Mouse (Mus musculus) brain, embryonic 14.5 days (tissue): ENCODE data around the gene Lmod2. TPM values are rescaled to one million over a fixed set of nuclear protein-coding genes. Genes with fewer than 3 reads are reported as not detected.

Source experiments
- DNase-seq: peaks from one replicate; pipeline ENCODE4 v3.0.0-alpha.2; 2011; ENCODE audit warnings: low read depth
- CTCF ChIP-seq: fragments of 200-500 bp; IDR thresholded peaks from 2 replicates; pipeline ENCODE4 v1.5.1; 2012; ENCODE audit warnings: inconsistent platforms, mild to moderate bottlenecking, moderate library complexity, borderline replicate concordance; ENCODE audit not compliant: insufficient read depth, insufficient read length; ENCODE audit errors: extremely low read depth
- POLR2A ChIP-seq: fragments of 200-500 bp; IDR thresholded peaks from 2 replicates; pipeline ENCODE4 v1.6.1; 2012; ENCODE audit warnings: mild to moderate bottlenecking, inconsistent platforms, borderline replicate concordance; ENCODE audit not compliant: poor library complexity, insufficient read depth, insufficient read length, severe bottlenecking; ENCODE audit errors: extremely low read depth
- polyA plus RNA-seq: library from polyadenylated mRNA; depleted of rRNA; stranded (reverse); fragments of >200 nt; gene quantifications from 2 replicates; pipeline ENCODE4 v1.2.3, GENCODE M21; 2012

Gene Lmod2
- polyA plus RNA-seq, 1 experiment, result not detected

DNA sequence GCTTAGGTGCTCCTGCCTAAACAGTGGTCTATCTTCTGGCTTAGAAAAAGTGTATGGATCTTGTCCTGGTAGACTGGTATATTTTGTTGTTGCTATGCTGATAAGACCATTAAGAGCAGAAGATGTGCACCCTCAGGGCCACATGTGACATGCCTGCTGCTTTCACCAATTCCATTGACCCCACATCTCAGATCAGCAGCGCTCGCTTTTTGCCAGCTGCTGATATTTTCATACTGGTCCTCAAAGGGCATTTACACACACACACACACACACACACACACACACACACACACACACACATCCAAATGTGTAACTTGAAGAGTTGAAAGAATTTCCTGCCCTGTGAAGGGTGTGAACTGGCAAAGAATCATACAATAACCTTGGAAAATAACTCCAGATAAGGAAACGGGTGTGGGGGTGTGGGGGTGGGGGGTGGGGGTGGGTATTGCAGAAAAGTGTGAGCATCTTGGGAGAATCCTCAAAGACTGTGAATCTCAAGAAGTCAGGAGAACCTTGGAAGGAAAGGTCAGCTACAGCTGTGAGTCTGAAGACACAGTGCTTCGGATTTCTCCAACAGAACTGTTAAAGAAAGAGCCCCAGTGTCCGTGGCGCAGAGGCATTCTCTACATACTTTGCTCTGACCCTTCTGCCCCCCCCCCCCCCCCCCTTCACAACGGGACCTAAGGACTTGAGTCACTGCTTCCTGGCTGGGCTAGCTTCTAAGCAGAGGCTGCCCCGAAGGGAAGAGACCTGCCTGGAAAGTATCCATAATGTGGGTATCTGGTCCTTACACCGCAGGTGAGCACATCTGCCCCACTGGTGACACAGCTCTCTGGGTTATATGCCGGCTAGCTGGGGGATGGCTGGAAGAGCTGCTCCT lies 11.9 kb upstream of the Lmod2 start:
- TF ChIP-seq POLR2A, result no peak
- no peak for TF ChIP-seq CTCF
- DNase-seq, result no peak

DNA sequence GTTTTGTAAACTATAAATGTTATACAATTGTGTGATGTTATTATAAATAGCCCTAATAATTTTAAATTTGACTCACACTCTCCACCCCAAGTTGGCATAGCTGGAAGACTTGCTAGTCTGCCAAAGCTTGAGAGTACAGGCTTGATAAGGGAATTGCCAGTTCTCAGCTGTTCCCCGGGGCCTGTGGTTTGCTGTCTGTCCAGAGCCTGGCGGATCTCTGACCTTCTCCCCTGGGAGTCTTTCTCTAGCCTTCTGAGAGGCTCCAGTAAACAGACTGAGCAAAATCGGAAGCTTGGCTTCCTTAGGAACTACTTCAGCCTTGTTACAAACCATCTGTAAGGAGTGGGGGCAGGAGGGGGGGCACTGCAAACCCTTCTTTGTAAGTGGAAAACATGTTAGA lies 10.7 kb upstream of the Lmod2 start:
- TF ChIP-seq POLR2A (no peak), CTCF (no peak)
- DNase-seq, result peak; percentile 22

GRCm38 (mm10) chr6:24590282-24590681 lies 7.3 kb upstream of the Lmod2 start:
- no peak for TF ChIP-seq CTCF
- no peak for TF ChIP-seq POLR2A
- no peak for DNase-seq

- TF ChIP-seq POLR2A (no peak), CTCF (no peak)
- DNase-seq, result no peak
Measured at GRCm38 (mm10) chr6:24591525-24592218, 5.9 kb upstream of the Lmod2 start.

- no peak for TF ChIP-seq CTCF
- TF ChIP-seq POLR2A, result no peak
- no peak for DNase-seq
Measured at GRCm38 (mm10) chr6:24599179-24599578, 1.6 kb downstream of the Lmod2 start.

DNA sequence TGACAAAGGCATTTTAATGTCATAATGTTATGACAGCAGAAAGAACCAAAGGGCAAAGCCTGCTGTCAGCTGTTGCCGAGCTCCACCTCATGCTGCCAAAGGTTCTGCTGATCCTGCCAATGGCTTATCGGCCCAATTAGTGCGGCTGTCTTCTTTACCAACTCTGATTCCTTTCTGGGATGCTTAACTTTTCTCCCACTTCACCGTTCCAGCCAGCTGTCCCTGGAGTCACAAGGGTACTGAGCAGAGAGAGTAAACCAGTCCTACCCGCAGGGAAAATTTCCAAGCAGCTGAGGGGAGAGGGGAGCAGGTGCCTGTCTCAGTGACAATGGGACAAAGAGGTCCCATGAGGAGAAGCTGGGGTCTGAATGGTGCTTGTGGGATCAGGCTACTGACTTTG lies 2.1 kb downstream of the Lmod2 start:
- TF ChIP-seq CTCF (no peak), POLR2A (no peak)
- DNase-seq, result no peak

DNA sequence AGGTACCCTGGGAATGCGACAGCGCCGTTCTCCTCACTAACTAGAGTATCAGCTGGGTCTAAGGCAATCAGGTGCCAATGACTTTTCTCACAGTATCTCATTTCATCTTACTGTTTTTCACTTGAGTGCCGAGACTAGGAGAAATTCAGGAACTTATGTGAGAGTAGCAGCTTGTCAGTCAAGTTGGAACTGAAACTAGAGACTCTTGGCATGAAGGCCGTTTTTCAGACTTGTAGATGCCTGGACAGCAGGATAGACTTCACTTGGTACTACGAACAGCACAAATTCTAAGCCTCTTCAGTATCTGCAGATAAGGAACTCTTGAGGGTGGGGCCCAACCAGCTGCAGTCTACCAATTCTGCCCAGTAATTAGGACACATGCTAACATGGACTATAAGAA lies 2.6 kb downstream of the Lmod2 start:
- DNase-seq, result no peak
- TF ChIP-seq POLR2A (no peak), CTCF (no peak)

DNA sequence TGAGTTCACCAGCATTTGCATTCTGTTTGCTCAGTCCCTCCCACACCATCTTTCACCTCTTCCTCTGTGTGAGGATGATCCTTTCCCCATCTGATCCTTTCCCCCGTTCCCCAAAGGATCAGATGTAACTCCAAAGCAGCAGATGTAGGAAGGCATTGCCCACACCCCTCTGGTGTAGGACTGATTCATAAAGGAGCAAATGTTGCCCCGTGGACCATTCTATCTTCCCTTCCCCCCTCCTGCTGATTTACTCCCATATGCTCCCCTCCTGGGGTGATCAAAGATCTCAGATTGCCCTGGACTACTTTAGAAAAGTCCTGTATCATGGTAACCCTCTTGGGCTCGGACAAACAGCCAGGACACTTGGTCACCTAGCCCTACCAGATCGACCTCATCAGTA lies 3.2 kb downstream of the Lmod2 start:
- TF ChIP-seq CTCF, result no peak
- no peak for TF ChIP-seq POLR2A

DNA sequence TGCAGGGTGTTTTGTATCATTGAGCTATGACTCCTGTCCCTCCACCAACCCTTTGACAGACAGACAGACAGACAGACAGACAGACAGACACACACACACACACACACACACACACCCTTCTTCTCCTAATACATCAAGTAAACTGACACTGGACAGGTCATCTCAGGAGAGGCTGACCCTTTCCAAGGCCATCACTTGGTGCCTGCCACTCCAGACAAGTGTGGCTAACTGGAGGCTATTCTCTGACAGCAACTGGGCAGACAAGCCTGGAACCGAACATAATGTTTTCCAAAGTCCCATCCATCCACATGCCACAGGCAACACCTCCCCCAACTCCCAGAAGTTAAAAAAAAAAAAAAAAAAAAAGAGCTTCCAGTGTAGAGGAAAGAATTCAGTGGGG lies 4.1 kb downstream of the Lmod2 start:
- TF ChIP-seq POLR2A (no peak), CTCF (no peak)
- DNase-seq, result no peak

More for the DNA sequence above, 3.2 kb downstream of the Lmod2 start:
- DNase-seq, result no peak

GRCm38 (mm10) chr6:24602351-24602750 lies 4.8 kb downstream of the Lmod2 start:
- no peak for TF ChIP-seq POLR2A
- no peak for TF ChIP-seq CTCF
- DNase-seq, result no peak

DNA sequence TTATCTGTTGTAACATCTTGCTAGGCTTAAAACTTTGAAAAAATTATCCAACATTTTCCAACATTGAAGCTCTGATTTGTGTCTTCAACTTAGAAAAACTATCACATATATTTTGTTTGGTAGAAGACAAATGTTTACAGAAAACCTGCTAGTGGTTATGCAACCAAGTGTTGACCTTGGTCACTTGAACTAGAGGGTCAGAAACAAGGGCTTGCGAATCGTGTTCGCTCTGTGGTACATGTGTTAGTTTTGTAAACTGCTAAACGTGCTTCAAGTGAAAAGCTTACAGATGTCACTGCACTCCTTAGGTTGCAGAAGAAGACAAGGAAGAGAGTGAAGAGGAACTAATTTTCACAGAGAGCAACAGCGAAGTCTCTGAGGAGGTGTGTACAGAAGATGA lies 5.4 kb downstream of the Lmod2 start:
- no peak for DNase-seq
- no peak for TF ChIP-seq POLR2A
- no peak for TF ChIP-seq CTCF

DNA sequence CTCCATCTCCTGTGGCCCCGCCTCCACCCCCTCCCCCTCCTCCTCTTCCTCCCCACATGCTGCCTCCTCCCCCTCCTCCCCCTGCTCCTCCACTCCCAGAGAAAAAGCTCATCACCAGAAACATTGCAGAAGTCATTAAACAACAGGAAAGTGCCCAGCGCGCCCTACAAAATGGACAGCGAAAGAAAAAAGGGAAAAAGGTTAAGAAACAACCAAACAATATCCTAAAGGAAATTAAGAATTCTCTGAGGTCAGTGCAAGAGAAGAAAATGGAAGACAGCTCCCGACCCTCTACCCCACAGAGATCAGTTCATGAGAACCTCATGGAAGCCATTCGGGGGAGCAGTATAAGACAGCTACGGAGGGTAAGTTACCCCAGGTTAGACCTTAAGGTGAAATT lies 6.7 kb downstream of the Lmod2 start:
- TF ChIP-seq CTCF, result no peak
- no peak for TF ChIP-seq POLR2A
- DNase-seq, result no peak

DNA sequence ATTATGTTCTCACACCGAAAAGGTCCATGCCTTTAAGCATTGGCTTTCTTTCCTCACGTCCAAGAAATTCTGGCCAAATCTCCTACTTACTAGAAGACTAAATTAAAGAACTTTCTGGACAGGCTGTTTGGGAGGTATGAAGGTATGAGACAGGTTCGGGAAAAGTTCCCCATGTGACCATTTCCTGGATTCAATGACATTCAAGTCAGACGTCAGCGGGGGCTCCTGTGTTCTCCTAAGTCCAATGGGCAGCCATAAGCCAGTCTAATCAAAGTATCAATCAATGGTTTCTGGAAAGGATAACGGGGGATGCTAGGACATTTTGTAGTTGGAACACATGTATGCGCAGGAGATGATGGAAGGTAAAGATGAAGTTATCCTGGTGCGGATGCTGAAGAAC lies 8.1 kb downstream of the Lmod2 start:
- TF ChIP-seq POLR2A (no peak), CTCF (no peak)

More for the DNA sequence above, 8.1 kb downstream of the Lmod2 start:
- no peak for DNase-seq
